Mouse (Mus musculus) forelimb bud, embryonic 11.5 days (tissue): Measurements from ENCODE around the gene Nfib.

ENCODE experiments used
- DNase-seq: peaks from one replicate; pipeline ENCODE4 v3.0.0-alpha.2; 2012; ENCODE audit warnings: low read depth, low spot score

Nfib gene

DNA sequence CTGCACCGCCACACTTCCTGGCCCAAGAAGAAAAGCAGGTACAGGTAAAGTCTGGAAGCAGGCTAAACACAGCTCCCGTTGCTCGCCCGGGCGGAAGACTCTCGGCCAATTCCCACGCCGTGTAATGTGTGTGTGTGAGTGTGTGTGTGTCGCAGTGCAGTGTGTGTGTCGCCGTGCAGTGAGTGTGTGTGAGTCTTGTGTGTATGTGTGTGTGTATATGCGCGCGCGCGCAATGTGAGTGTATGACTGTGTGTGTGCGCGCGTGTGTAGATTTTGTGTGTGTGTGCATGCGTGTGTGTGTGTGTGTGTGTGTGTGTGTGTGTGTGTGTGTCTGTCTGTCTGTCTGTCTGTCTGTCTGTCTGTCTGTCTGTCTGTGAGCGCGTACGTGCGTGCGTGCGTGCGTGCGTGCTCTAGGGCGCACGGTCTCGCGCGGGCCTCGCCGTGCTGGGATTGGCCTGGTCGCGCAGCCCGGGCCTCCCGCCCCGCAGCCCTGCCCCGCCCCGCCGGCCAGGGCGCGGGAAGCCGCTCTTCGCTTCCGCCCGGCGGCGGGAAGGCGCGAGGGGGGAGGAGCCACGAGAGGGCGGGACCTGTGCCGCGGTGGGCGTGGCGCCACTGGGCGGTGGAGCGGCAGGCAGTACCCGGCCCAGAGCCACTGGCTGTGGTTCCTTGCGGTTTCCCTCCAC lies 192.7 kb downstream of the Nfib start:
- DNase-seq = peak; percentile 93

DNA sequence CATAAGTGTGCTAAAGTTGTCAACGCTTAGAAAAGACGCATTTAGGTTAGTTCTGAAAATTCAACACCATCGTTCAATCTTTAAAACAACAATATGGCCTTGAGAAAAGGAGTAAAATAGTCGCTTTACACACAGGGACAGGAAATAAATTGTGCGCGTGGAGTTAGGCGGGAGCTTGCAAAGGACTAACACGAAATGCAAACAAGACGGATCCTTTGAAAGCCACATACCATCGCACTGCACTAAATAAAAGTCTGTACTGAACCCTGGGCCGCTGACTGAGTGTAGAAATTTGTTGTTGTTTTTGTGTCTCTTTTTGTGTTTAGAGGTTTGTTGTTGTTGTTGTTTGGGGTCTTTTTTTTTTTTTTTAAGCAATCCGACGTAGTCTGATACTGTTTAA lies 193.2 kb downstream of the Nfib start:
- DNase-seq = no peak

DNA sequence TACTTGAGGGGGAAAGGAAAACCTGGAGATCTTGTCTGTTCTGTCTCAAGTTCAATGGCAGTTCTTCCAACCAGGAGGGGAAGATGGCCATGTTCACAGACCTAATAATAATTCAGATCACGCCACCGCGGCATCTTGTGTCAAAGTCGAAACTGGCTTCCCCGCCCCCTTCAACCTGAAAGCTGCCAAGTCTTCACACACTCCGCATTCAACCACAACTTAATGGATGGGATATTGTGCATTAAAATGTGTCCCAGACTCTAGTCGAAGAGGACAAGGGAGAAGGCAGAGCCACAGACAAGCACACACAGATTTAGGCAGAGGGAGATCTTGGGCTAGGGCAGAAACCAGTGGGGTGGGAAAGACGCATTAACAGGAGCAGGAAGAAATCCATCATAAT lies 194.0 kb downstream of the Nfib start:
- no peak for DNase-seq

DNA sequence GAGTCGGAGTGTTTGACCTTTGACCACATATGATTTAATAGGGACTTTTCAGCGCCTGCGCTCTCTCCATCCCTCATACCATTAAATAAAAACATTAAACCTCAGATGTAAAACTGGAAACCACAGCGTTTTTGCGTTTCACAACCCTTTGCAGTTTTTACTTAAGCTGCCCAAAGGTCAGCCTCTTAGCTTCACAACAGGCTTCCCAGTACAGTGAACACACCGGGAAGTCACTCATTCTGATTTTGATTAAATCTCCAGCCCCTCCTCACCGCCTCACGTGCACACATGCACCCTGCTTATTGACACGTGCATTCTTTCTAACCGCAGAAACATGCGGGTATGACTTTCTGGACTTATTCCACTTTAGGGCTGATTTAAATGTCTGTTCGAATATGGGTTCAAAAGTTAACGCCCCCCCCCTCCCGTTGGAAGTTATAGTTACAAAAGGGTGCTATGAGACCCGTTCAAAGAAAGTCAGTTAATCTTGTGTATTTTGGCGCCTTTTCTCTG lies 194.5 kb downstream of the Nfib start:
- peak; percentile 58 for DNase-seq

DNA sequence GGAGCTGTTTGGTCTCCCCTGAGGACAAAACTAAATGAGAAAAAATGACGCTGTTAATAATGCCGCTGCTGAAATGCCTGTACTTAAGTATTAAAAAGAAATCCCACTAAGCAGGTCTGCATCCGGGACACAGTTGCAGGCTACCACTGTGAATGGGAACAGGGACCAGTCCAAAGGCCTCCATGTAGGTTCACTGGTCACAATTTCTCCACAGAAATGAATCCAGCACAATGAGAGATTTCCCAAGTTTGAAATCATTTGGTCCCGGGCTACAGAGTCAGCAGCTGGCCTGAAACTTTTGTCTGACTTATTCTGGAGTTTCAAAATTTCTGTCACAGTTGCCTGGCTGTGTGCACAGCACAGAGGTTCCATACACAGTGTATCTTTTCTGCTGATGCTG lies 195.8 kb downstream of the Nfib start:
- no peak for DNase-seq

DNA sequence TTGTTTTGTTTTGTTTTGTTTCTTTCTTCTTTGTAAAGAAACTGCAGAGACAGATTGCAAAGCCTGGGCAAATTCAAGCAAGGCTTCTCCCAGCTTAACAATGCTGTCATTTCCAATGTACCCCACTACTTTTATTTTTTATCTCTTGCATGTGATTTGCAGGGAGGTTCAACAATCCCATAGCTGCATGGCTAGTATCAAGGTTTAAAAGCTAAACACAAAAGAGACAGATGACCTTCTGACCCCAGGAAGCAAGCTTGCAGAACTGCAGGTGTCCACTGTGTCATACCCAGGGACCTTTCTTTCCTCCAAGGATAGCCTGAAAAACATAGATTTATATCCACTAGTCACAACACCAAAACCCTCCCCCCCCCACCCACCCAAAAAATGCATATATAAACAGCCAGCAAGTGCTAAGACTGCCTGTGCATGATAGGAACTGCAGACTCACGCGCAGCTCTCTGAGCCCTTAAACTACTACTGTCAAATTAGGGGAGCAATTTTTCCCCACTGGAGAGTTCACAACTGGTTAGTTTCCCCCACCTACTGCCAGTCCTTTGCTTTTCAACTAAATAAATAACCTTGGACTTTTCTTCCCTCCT lies 196.3 kb downstream of the Nfib start:
- DNase-seq = no peak

DNA sequence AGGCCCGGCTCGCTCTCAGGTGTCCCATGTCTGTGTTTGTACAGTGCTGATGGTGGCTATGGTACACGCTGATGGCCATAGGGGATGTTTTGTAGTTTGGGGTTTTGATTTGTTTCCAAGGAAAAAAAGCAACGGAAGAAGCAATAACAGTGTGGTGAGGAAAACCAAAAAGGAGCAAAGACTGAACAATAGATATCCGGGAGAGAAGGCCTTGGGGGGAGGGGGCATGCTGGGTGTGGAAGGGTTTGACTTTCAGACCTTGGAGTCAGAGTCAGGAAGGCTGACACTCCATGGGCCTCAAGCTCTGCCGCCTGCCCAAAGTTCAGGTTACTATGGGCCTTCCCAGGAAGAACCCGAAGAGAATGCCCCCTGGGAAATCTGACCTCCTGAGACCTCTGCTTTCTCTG lies 197.3 kb downstream of the Nfib start:
- no peak for DNase-seq

DNA sequence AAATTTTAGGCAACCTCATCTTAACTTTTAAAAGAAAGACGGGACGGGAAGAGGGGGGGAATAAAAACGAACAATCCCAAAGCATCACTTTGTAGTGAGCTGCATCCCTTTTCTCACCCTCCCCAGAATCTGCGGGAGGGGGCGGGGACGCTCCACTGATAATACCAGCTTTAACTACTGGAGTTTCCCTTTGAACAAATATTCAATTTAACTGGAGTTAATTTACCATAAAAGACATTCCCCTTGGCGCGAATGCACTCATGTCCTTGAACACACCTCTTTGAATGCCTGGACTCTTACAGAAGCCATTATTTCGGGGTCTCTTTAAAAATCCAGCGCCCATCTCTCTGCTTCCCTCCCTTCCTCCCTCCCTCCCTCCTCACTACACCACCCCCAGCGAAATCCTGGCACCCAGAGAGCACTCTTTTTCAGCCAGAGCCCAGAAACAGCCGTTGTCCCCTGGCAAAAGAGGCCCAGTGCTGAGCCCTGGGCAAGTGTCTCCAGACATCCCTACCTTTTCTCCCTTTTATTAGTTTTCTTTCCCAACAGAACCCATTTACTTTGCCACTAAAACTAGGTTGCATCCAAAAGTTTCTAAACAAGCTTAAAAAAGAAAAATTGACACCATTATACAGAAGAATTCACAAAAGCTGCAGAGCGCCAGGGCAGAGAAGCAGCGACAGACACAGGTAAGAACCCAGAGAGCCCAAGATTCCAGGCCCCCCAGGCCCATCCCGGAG lies 197.8 kb downstream of the Nfib start:
- DNase-seq = no peak

DNA sequence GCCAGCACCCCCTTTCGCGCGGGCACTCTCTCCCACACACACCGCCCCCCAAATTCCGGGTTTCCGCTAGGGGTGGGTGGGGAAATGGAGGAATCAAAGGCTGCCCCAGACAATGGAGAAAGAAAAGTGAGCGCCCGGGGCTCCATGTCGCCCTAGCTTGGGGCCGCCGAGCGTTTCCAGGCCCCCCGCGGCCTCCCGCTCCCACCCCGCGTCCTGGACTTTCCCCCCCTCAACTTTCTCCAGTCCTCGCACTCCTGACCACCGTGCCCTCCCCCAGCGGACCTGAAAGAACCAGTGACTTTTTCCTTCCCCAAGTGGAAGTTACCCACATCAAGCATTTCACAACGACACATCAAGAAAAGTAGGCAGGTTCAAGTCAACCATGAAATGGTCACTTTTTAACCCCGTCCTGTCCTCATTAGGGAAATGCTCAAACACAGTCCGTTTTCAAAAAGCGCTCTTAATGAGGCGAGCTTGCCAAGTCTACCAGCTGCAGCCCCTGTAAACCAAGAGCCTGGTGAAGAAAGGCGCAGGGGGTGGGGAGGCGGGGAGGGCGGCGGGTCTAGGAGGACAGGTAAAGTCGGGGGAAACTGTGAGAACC lies 198.7 kb downstream of the Nfib start:
- DNase-seq = peak; percentile 78

DNA sequence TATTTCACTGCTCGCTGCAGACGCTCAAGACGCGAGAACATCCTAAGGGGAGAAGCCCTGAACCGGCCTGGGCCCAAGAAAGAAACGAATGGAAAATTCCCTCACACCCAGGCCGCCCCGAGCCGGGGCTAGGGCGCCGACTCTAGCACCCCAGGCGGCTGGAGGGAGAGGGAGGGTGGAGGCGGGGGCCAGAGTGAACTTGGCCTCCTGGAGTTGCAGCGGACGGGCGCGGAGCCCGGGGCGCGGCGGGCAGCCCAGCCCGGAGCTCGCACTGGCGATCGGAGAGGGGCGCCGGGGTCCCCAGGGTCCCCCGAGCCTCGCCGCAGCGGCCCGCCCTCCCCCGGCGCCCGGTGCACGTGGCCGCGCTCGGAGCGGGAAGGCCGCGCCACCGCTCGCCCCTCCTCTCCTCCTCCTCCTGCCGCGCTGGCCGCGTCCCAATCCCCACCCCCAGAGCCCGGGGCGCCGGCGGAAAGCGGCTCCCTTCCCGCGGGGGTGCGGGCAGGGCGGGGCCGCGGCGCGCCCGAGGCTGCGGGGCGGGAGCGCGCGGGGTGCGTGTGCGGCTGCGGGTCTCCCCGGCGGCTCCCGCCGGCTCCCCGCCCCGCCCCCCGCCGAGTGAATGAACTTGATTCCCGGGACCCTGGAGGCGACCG lies 199.3 kb downstream of the Nfib start:
- DNase-seq = peak; percentile 66

DNA sequence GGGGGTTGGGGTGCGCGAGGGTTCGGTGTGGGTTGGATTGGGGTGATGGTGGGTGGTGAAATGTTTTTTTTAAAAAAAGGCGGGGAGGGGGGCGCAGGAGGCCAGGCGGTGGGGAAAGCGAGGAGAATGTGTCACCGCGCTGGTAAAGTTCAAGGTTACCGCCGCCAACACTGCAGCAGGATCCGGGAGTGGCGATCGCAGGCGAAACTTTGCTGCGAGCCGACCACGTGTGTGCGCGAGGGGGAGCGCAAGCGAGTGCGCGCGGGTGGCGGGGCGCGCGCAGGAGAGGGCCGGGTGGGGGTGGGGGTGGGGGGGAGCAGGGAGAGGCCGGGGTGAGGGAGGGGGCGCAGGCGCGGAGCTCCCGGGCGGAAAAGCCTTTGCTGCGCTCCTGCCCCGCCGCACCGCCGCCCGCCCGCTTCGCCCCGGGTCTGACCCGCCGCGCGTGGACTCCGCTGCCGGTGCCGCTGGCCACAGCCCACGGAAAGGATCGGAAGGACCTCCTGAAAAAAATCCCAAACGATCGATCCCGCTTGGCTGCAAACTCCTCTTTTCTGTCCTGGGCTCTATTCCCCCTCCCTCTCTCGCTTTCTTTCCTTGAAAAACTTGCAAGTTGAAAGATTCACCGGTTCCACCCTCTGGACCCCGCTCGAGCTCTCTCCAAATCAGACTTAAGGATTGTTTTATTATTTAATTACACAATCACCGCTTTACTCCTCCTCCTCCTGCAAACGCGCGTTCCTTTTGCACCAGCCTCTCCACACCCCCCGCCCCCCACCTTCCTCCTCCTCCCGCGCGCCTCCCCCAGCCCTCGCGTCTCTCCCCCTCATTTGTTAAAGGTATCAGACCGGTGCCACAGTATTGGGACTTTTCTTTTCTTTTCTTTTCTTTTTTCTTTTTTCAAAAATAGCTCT lies 200.2 kb downstream of the Nfib start:
- peak; percentile 80 for DNase-seq

DNA sequence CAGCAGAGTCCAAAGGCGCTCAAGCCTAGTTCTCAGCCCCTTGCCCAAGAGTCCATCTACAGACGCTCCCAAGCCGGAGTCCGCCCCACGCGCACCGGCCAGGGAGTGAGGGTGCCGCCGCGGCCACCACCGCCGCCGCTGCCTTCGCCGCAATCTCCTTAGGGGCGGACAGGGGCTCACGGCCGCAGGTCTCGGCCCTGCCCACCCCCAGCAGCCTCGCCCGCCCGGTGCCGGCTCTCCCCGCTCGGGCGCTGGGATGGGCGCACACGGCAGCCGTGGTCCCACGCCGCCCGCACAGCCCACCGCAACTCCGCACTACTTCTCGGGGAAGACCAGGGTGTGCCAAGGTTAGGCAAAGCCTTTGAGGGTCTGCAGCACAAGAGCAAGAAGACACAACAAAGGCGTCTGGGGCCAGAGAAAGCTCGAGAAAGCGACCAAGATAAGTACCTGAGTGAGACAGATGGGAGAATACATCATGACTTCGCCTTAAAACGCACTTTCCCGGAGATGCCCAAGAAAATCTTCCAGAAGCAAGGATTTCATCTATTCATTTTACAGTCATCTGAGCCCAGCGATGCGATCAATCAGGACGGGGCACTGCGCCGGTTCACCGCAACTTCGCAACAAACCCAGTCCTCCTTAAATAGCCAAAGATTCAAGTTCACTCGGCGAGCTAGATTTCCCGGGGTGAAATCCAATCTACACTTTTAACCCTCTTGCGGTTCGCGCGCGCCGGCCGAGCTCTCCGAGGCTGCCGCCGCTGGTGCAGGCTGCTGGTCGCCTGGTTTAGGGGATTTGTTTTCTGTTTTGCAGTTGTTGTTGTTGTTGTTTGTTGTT lies 201.0 kb downstream of the Nfib start:
- no peak for DNase-seq

DNA sequence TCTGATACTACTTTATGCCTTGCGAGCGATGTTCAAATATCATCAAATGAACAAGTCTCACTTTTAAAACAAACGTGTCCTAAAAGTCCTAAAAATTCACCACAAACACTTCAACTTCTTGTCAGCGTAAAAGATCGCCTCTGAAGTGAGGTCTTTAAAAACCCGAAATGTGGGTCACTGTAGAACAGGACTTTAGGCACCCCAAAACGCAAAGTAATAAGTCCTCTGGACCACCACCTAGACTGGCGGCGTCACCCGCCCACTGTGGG lies 201.6 kb downstream of the Nfib start:
- DNase-seq = no peak

DNA sequence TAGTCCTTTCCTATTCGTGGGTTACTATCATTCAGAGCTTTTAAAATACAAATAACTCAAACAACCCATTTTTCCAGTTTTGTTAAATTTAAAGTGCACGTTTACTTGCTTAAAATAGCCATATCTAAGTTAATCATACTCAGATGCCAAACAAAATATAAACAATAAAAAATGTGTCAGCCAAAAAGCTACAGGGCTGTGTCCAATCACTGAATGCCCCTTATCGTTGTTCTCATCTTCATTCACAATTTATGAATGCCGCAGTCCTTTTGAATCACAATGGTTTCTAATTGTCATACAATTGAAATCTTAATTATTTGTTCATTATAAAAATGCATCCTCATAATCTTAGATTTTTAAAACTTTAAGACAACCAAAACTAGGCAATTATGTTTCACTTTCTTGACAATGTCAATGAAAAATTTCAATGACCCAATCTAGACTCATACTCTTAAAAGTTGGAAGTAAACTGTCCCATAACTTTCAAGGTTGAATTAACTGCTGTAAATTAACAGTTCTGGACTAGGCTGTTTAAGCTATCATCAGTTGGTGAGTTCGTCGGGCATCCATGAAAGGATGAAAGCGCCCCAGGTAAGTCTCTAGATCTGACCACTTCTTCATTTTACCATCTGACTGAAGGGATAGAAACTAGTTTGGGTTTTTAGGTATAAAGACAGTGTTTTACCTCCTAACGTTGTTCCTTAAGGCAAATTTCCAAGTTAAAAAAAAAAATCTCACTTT lies 202.1 kb downstream of the Nfib start:
- no peak for DNase-seq

DNA sequence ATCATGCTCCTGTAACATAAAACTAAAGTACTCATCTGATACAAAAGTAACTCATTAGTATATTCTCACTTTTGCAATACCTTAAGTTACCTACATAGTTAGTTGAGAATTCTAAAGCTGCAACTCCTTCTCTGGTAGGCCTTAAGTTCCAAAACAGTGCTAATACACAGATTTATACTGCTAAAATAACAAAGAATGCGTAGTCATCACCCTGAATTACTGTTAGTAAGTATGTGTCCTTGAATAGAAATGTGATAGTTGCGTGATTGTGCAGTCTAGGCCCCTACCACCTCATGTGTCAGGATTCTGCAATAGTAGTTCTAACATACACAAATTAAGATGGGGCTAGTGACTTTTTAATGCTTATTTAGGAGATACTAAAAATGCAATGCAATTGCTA lies 202.9 kb downstream of the Nfib start:
- DNase-seq = no peak

DNA sequence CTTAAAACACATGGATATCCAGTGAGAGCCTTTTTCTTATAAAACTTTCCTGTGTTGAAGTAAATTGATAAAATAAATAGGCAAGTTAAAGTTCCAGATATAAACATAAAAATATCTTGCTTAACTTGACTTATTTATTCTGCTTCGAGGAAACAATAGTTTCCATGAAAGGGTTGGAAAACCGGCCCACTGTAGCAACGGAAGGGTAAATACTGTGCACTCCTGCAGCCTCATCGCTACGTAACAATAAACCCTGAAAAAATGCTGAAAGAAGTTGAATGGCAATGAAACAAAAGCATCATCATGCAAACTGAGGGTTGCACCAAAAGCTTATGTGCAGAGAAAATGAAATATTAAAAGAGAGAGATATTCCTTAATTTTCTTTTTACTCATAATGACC lies 203.5 kb downstream of the Nfib start:
- DNase-seq = no peak

DNA sequence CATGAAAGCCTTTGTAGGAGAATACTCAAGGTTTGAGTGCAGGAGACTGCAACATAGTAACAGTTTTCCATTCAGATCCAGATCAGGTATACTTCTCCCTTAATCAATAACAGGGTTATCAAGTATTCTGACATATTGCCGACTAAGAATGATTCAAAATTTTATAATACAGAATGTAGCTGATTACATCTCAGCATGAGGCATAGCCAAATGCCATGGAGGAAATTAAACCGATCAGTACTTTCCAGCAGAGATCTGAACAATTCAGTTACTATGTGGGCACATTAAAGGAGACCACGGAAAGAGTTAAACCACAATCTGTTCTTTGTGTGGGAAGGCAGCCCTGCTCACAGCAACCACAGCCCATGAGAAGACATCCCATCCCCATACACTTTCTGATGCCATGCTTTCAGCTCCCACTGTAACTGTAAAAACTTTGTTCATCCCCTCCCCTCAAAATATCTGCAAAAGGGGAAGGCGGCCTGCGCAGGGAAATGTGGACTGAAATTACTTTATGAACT lies 204.9 kb downstream of the Nfib start:
- DNase-seq = no peak

DNA sequence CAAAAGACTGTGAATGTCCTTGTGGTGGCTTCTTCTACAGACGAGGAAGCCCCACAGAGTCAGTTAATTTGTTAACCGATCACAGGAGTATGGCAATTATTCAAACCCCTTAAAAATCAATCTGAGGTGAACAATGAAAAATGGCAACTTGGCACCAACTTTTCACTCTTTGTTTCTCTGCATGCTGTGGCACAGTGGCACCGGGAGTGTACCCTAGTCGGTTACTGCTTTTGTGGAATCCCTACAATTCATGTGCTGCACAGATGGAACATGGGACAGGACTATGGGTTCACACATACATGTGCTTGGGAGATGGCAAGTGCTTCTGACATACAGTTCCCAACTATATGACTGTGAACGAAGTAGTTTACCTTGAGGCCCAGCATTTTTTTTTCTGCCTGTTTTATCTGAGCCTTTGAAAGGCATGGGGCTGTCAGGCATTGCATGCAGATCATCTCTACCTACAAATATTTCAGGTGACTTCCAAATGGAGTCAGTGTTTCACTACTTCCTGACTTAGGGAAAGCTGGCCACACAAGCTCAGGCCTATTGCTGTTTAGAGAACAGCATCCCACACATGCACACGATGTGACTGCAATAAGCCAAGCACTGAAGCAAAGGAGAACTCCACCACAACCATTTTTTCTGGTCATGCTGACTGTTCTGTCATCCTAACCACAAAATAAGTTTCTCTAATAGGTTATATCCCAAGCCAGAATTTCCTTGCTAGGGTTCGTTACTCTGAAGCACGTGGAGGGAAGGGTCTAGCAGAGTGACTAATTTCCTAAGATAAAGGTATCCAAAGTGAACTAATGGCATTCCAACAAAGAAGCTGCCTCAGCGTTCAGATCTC lies 205.6 kb downstream of the Nfib start:
- DNase-seq = no peak
